Mouse (Mus musculus) CH12.LX (cell line): ENCODE results near the gene Gm45713. TPM values are rescaled to one million over a fixed set of nuclear protein-coding genes. Genes with fewer than 3 reads are reported as not detected.

ENCODE experiments used
- DNase-seq: peaks from one replicate; pipeline ENCODE4 v3.0.0-alpha.2; 2013; ENCODE audit errors: extremely low read depth
- H3K27ac ChIP-seq: 2 replicates; pipeline ENCODE4 v1.5.1; 2012; ENCODE audit warnings: low read depth, mild to moderate bottlenecking, control low read depth, moderate library complexity; ENCODE audit not compliant: insufficient read depth
- H3K27me3 ChIP-seq: replicated peaks from 2 replicates; pipeline ENCODE3; 2012; ENCODE audit warnings: inconsistent platforms
- H3K36me3 ChIP-seq, 2 experiments: replicated peaks in 1 of 2; 2 replicates each; pipeline versions ENCODE3 to v1.6.1; 2012; ENCODE audit warnings: inconsistent platforms in 1 of 2, low read length in 1 of 2, mild to moderate bottlenecking in 1 of 2, mixed read lengths in 1 of 2, moderate library complexity in 1 of 2; ENCODE audit not compliant: control insufficient read depth in 1 of 2, insufficient read depth in 1 of 2
- H3K4me1 ChIP-seq, 2 experiments: 2 replicates each; pipeline ENCODE4 v1.6.1; 2012; ENCODE audit warnings: inconsistent platforms in 1 of 2, moderate library complexity in 1 of 2; ENCODE audit not compliant: insufficient read depth in 2 of 2, control insufficient read depth in 1 of 2
- H3K4me2 ChIP-seq: 2 replicates; pipeline ENCODE4 v1.6.1; 2012; ENCODE audit warnings: low read depth, mild to moderate bottlenecking, control low read depth; ENCODE audit not compliant: poor library complexity, insufficient read depth, severe bottlenecking
- H3K4me3 ChIP-seq, 3 experiments: fragments of 150-350 bp in 1 of 3; sonication (generic) in 1 of 3; replicated peaks in 1 of 3; 2 replicates each; pipeline versions ENCODE3 to v1.5.1; 2011 to 2012; ENCODE audit warnings: low read depth in 2 of 3, low read length in 2 of 3, mild to moderate bottlenecking in 2 of 3, moderate library complexity in 2 of 3, control low read depth in 1 of 3, improper control_type of control experiment in 1 of 3, inconsistent platforms in 1 of 3, mixed read lengths in 1 of 3; ENCODE audit not compliant: poor library complexity in 1 of 3
- H3K79me2 ChIP-seq: replicated peaks from 2 replicates; pipeline ENCODE4 v1.6.1; 2012; ENCODE audit warnings: mild to moderate bottlenecking, moderate library complexity; ENCODE audit not compliant: control insufficient read depth, poor library complexity, insufficient read depth, severe bottlenecking; ENCODE audit errors: extremely low read depth
- H3K9ac ChIP-seq: 2 replicates; pipeline ENCODE4 v1.6.1; 2012; ENCODE audit warnings: low read depth, mild to moderate bottlenecking, control low read depth, moderate library complexity; ENCODE audit not compliant: insufficient read depth
- H3K9me3 ChIP-seq: replicated peaks from 2 replicates; pipeline ENCODE3; 2012; ENCODE audit warnings: low read length, inconsistent platforms, mixed read lengths
- BHLHE40 ChIP-seq: IDR thresholded peaks from 2 replicates; pipeline ENCODE4 v1.6.1; 2011; ENCODE audit warnings: mild to moderate bottlenecking, low read depth, low read length, improper control_type of control experiment
- CTCF ChIP-seq, 2 experiments: IDR thresholded peaks in 1 of 2; conservative IDR thresholded peaks in 1 of 2; 2 replicates each; pipeline ENCODE4 v1.5.1; 2011 to 2012; ENCODE audit warnings: low read depth in 2 of 2, low read length in 2 of 2, improper control_type of control experiment in 1 of 2, inconsistent platforms in 1 of 2, mild to moderate bottlenecking in 1 of 2, moderate library complexity in 1 of 2
- EP300 ChIP-seq: IDR thresholded peaks from 2 replicates; pipeline ENCODE4 v1.6.1; 2011; ENCODE audit warnings: low read length, improper control_type of control experiment
- ETS1 ChIP-seq: conservative IDR thresholded peaks from 2 replicates; pipeline ENCODE4 v1.6.1; 2012; ENCODE audit warnings: low read depth, mild to moderate bottlenecking, inconsistent platforms, low read length, improper control_type of control experiment, moderate library complexity
- HCFC1 ChIP-seq: IDR thresholded peaks from 2 replicates; pipeline ENCODE4 v1.6.1; 2012; ENCODE audit warnings: low read depth, mild to moderate bottlenecking, inconsistent platforms, low read length, improper control_type of control experiment
- IRF4 ChIP-seq: IDR thresholded peaks from 2 replicates; pipeline ENCODE4 v1.6.1; 2014; ENCODE audit warnings: low read depth, mild to moderate bottlenecking, inconsistent platforms, low read length, improper control_type of control experiment
- JUND ChIP-seq: conservative IDR thresholded peaks from 2 replicates; pipeline ENCODE4 v1.6.1; 2011; ENCODE audit warnings: low read depth, low read length, improper control_type of control experiment
- MAX ChIP-seq: IDR thresholded peaks from 2 replicates; pipeline ENCODE4 v1.6.1; 2011; ENCODE audit warnings: low read length, improper control_type of control experiment
- NELFE ChIP-seq: IDR thresholded peaks from 2 replicates; pipeline ENCODE4 v1.6.1; 2011; ENCODE audit warnings: low read depth, low read length, improper control_type of control experiment
- TBP ChIP-seq: conservative IDR thresholded peaks from 2 replicates; pipeline ENCODE4 v1.6.1; 2011; ENCODE audit warnings: low read depth, low read length, improper control_type of control experiment
- TCF12 ChIP-seq: IDR thresholded peaks from 2 replicates; pipeline ENCODE4 v1.6.1; 2014; ENCODE audit warnings: low read depth, mild to moderate bottlenecking, inconsistent platforms, low read length, improper control_type of control experiment
- dilution Hi-C: fragments of 300-500 bp; cut with MboI; formaldehyde crosslinking; loops from 2 replicates; pipeline ENCODE4 v1.14.3; 2020; ENCODE audit warnings: low sequenced_read_pairs; ENCODE audit not compliant: extremely low pct_unique_long_range_greater_than_20kb, extremely low pct_ligation_motif_present
- in situ Hi-C: fragments of 300-500 bp; cut with MboI; formaldehyde crosslinking; loops from 3 replicates; pipeline ENCODE4 v1.14.3; 2019; ENCODE audit warnings: low sequenced_read_pairs, low pct_ligation_motif_present, low pct_unique_long_range_greater_than_20kb, mixed read lengths
- polyA plus RNA-seq: library from polyadenylated mRNA; unstranded; fragments of >175 nt; gene quantifications from 2 replicates; pipeline ENCODE4 v1.2.1, GENCODE M21; 2012; ENCODE audit warnings: low read depth; ENCODE audit not compliant: insufficient read length
- total RNA-seq, 2 experiments: library from RNA; depleted of rRNA; stranded (reverse); fragments of 300-350 nt in 1 of 2; fragments of >200 nt in 1 of 2; gene quantifications; 2 replicates each; pipeline ENCODE4 v1.2.3; 2012 to 2014

Gene Gm45713
- total and polyA plus RNA-seq, 3 experiments, result 2.2 TPM; not detected in 2

DNA sequence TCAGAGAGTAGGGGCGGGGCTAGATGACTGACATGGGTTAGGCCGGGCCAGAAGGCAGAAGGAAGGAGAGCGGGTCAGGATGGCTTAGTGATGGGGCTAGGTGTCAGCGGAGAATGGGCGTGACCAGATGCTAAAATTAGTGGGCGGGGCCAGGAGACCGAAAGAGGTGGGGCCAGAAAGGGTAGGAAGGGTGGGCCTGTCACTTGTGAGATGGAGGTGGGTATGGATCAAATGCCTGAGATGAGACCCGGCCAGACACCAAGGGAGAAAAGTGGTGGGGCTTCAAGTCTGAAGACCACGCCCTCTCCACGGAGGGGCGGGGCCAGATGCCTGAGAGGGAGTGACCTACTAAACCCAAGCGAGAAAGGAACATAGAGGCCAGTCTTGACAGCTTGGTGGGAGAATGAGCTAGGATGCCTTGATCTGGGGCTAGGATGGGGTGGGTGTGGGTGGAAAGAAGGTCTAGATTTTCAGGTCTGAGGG lies 1.4 kb downstream of the Gm45713 start:
- H3K4me3 ChIP-seq, result no peak overlapping the region
- H3K4me1 ChIP-seq, result peaks cover 7 to 28% of the 10 kb centered on the region in 2 experiments

DNA sequence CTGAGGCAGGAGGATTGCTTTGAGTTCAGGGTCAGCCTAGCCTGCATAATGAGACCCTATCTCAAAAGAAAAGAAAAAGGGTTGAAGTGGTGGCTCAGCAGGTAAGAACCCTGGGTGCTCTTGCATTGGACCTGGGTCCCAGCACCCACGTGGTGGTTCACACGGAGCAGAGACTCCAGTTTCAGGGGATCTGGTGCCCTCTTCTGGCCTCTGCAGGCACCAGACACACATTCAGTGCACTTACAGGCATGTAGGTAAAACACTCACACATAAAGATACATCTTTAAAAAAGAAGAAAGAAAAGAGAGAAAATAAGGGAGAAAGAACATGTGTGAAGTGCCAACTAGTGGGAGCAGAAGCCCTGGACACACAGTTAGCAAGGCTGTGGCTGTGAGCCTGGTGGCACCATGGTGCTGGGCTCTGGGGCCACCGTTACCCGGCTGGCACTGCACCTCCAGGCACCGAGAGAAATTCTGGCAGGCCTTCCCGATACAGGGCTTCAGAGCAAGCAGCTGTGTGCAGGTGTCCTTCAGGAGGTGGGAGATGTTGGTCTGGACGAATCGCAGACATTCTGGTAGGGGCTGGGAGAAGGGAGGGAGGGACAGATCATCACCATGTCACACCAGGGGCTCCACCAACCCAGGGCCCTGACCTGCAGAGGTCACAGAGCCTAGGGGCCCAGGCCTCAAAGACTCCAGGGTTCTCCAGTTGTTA lies 2.4 kb downstream of the Gm45713 start:
- Histone ChIP-seq H3K27me3 (no peaks in the 10 kb centered on the region), H3K4me3 (no peak overlapping the region), H3K9ac (no peak overlapping the region), H3K79me2 (no peaks in the 10 kb centered on the region), H3K4me1 (peaks cover 7 to 30% of the 10 kb centered on the region in 2 experiments), H3K4me2 (no peak overlapping the region), H3K27ac (no peak overlapping the region)
- DNase-seq, result no peak
- in situ Hi-C loops, result no loop called here
- dilution Hi-C loops, result no loop called here
- TF ChIP-seq HCFC1, result no peak
- peak in 1 of 2 experiments; percentile 42; a peak in 2 of 4 replicates for TF ChIP-seq CTCF (conservative IDR thresholded peaks at IDR 0.05 in 1 of 2, IDR thresholded peaks at IDR 0.05 in 1 of 2; ENCODE audit: low read depth in 2 of 2, low read length in 2 of 2)
- TF ChIP-seq, all 38 proteins: peak for 1
- Histone ChIP-seq H3K36me3 (peaks cover 0 to 23% of the 10 kb centered on the region in 2 experiments), H3K9me3 (peaks cover 3% of the 10 kb centered on the region)

More for the DNA sequence above, 1.4 kb downstream of the Gm45713 start:
- peak; percentile 65 for DNase-seq
- in situ Hi-C loops (no loop called here), dilution Hi-C loops (no loop called here)
- Histone ChIP-seq H3K27ac (no peak overlapping the region), H3K9me3 (peaks cover 3% of the 10 kb centered on the region), H3K27me3 (no peaks in the 10 kb centered on the region), H3K9ac (no peak overlapping the region), H3K79me2 (no peaks in the 10 kb centered on the region), H3K36me3 (peaks cover 0 to 23% of the 10 kb centered on the region in 2 experiments), H3K4me2 (no peak overlapping the region)
- TF ChIP-seq BHLHE40, result no peak
- TF ChIP-seq MAX, result no peak
- TF ChIP-seq TBP, result no peak
- no peak for TF ChIP-seq TCF12
- no peak for TF ChIP-seq NELFE
- no peak for TF ChIP-seq EP300
- TF ChIP-seq ETS1, result no peak
- no peak for TF ChIP-seq JUND
- no peak for TF ChIP-seq CTCF (conservative IDR thresholded peaks at IDR 0.05 in 1 of 2, IDR thresholded peaks at IDR 0.05 in 1 of 2; ENCODE audit: low read depth in 2 of 2, low read length in 2 of 2)
- TF ChIP-seq IRF4, result no peak

- no peaks in the 10 kb centered on the region for H3K27me3 ChIP-seq
- TF ChIP-seq MAX, result no peak
- H3K79me2 ChIP-seq, result peaks cover 17% of the 10 kb centered on the region
- DNase-seq, result no peak
- H3K9ac ChIP-seq, result no peak overlapping the region
- peaks cover 3% of the 10 kb centered on the region for H3K9me3 ChIP-seq
- H3K36me3 ChIP-seq, result peaks cover 4 to 35% of the 10 kb centered on the region in 2 experiments
- H3K4me1 ChIP-seq, result peaks cover 7 to 30% of the 10 kb centered on the region in 2 experiments
- dilution Hi-C loops, result no loop called here
- H3K4me3 ChIP-seq, result no peak overlapping the region
- no peak overlapping the region for H3K27ac ChIP-seq
- H3K4me2 ChIP-seq, result no peak overlapping the region
- in situ Hi-C loops, result no loop called here
Measured at GRCm38 (mm10) chr7:45131850-45132249, 4.2 kb downstream of the Gm45713 start.
